Mouse (Mus musculus): ENCODE measurements around the gene Pcsk4.

- TF ChIP-seq POLR2A (IDR thresholded peaks at IDR 0.05; ENCODE audit: insufficient read depth, low read depth, low read length): no peak
- no peak for TF ChIP-seq CTCF (IDR thresholded peaks at IDR 0.05; ENCODE audit: insufficient read depth, low read depth, low read length)
Observed at GRCm38 (mm10) chr10:80276238-80276637, 53.1 kb downstream of the Pcsk4 start.
